Mouse (Mus musculus): ENCODE results near the gene Gm49395.

The Gm49395 gene

GRCm38 (mm10) chr13:115101355-115102191 is at the start of gene Gm49395, which contains the start of gene Itga1:
TSS of gene Gm49395 (minus strand) at chr13:115101921.
TSS of gene Itga1 (minus strand) at chr13:115101964.
- DNase-seq (ENCODE audit: low read depth, low spot score): peak; percentile 73

DNA sequence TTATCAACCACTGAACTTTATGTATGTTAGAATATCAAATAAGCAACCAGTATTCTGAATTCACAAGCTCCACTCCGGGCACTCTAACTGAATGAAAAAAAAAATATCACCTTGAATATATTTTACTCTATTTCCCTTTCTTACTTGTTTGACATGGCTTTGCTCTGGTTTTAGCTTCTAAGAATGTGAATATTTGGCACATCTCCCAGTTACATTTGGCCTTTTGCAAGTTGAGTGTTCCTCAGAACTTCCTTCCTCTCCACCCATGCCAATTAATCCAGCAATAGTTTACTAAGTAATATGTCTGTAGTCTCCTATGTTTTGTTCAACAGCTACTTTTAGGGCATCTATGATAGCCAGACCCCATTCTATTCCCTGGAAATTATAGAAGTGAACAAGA is 48.9 kb upstream of the Gm49395 start:
- DNase-seq (ENCODE audit: low read depth, low spot score): no peak

GRCm38 (mm10) chr13:115149849-115150248 is 48.1 kb upstream of the Gm49395 start:
- no peak for DNase-seq (ENCODE audit: low read depth, low spot score)

- DNase-seq (ENCODE audit: low read depth, low spot score): no peak
These were observed 41.9 kb upstream of the Gm49395 start for GRCm38 (mm10) chr13:115143575-115143974.

- no peak for DNase-seq (ENCODE audit: low read depth, low spot score)
These were observed 40.3 kb upstream of the Gm49395 start for GRCm38 (mm10) chr13:115142066-115142465.

- peak; percentile 4 for DNase-seq (ENCODE audit: low read depth, low spot score)
These were observed 36.8 kb upstream of the Gm49395 start for GRCm38 (mm10) chr13:115138513-115138912.

- no peak for DNase-seq (ENCODE audit: low read depth, low spot score)
These were observed 35.0 kb upstream of the Gm49395 start for GRCm38 (mm10) chr13:115136761-115137160.

DNA sequence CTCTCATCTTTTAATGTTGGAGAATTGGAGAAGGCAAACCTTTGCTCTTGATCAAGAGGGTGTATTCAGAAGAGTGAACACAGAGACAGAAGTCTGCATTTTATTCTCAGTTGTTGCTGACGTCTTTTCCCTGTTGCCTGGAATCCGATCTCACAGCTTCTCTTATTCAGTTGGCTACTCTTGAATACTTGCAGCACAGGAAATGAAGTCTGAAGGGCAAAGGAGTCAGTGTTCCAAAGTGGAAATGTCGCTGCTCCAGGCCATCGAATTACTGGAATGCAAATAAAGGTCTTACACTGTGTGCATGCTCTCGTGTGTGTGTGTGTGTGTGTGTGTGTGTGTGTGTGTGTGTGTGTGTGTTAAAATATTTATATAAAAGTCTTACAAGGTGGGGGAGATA is 30.7 kb upstream of the Gm49395 start:
- DNase-seq (ENCODE audit: low read depth, low spot score): no peak

DNA sequence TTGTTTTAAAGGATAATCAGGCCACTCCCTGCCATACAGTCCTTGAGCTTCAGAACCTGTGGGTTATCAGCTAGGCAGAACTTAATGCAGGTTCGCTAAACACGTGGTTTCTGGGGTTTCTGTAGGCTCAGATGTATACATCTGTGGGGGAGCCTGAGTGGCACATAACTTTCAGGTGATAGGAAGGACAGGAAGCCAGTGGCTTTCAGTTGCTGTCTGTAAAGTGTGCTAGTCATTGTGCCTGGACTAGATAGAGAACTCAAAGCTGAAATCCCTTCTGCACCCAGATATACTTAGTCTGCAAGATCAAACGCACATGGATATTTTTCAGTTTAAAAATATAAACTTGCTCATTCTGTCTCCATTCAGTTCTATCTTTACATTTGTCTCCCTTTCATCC is 29.7 kb upstream of the Gm49395 start:
- no peak for DNase-seq (ENCODE audit: low read depth, low spot score)

- no peak for DNase-seq (ENCODE audit: low read depth, low spot score)
These were observed 28.3 kb upstream of the Gm49395 start for GRCm38 (mm10) chr13:115130035-115130434.

DNA sequence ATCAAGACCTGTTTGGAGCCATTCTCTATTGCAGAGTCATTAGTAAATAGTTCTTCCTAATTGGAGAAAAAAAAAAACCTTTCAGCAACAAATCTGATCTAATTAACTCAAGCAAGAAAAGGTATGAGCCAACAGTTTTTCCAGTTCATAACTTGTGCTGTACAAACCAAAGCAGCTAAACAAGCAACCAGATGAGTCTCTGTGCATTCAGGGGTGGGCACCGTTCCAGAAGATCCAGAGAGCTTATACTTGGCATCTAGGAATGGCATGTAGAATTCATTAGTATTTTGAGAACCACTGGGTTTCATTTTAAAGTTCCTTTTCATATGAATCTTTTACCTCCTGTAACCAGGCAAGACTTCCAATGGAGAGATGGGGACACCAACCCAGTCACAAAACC is 26.1 kb upstream of the Gm49395 start:
- no peak for DNase-seq (ENCODE audit: low read depth, low spot score)

GRCm38 (mm10) chr13:115126534-115126933 is 24.8 kb upstream of the Gm49395 start:
- DNase-seq (ENCODE audit: low read depth, low spot score): no peak

DNA sequence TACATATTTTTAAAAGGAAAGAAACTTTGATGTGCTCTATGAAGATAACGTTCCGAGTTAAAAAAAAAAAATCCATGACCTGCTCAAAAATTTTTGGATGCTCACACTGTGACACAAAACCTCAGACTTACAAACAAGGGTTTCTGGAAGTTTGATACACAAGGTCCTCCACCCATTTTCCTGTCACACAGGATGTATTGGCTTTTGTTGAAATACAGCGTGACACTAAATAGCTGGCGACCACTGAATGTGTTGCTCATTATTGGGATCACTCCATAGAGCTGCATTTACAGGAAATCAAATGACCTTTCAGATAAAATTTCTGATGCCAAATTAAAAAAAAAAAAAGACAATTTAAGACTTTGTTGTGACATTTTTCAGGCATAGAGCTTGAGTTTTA is 23.4 kb upstream of the Gm49395 start:
- DNase-seq (ENCODE audit: low read depth, low spot score): no peak

DNA sequence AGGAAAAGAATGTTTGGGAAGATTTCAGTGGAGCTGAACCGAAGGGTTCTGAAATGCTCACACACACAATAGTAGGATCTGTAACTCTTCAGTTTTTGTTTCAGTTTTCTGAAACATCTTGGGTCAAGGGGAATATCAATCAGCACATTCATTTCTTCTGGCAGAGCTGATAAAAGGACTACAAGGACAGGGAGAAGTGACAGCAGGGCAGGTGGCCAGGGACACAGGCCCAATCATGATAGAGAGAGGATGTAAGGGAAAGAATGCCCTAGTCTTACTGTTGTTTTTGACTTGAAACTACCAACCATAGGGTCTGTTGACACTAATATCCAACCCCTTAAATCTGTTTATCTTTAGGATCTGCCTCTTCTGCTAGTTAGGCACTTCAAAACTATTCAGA is 22.8 kb upstream of the Gm49395 start:
- no peak for DNase-seq (ENCODE audit: low read depth, low spot score)

GRCm38 (mm10) chr13:115118756-115119155 is 17.0 kb upstream of the Gm49395 start:
- no peak for DNase-seq (ENCODE audit: low read depth, low spot score)

GRCm38 (mm10) chr13:115118195-115118594 is 16.5 kb upstream of the Gm49395 start:
- DNase-seq (ENCODE audit: low read depth, low spot score): no peak

GRCm38 (mm10) chr13:115116930-115117621 is 15.4 kb upstream of the Gm49395 start:
- no peak for DNase-seq (ENCODE audit: low read depth, low spot score)

DNA sequence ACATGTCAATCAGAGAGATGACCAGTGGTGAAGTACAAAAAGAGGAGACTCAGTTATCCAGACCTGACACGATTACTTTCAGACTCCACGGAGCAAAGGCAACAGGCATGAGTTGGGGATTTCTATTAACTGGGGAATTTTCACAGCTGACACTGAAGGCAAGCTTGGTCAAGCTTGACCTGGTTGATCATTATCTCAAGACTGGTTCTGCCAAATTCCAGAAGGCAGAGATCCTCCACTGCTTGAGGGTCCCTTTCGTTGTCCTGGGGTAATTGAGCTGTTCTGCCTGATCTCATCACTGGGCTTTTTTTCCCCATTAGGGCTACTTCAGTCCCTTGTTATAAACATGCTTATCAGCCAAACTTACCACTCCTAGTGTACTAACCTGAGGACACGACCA is 7.9 kb upstream of the Gm49395 start:
- no peak for DNase-seq (ENCODE audit: low read depth, low spot score)

DNA sequence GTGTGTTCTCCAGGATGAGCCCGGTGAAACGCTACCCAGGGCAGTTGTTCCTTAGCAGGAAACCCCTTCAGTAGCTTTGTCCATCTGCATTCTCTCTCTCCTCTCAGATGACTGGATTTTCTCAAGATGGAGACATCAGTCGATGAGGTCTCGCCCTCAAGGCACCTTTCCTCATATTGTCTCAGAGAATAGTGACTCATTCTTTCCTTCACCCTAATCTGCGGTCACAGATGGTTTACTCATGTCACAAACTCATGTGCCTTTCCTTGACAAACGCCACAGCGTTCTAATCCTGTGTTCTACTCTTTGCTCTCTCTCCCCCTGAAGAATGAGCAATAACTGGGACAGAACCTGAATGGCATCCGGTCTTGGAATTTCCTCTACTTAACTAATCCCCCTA is 5.7 kb upstream of the Gm49395 start:
- DNase-seq (ENCODE audit: low read depth, low spot score): peak; percentile 35

DNA sequence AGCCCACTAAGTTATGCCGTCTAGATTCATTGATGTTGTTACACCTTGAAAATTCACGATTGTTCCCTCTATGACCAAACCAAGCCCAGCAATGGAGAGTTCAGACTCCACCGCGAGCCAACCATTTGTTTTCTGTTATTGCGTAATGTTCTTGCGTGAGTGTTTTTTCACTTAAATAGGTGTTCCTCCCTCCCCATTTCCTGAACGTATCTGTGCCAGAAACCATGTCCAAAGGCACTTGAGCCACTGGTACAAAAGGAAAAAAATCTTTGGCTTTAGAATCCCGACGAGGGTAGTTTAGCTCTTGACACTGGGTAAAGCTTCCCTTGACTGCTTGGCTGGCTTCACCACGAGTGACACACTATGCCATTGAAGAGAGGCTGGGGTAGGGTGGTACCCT is 4.5 kb upstream of the Gm49395 start:
- no peak for DNase-seq (ENCODE audit: low read depth, low spot score)

- no peak for DNase-seq (ENCODE audit: low read depth, low spot score)
These were observed 1.0 kb upstream of the Gm49395 start for GRCm38 (mm10) chr13:115102754-115103153.

- no peak for DNase-seq (ENCODE audit: low read depth, low spot score)
These were observed 1.1 kb downstream of the Gm49395 start for GRCm38 (mm10) chr13:115100381-115101177.
